Mouse (Mus musculus) cerebellum, adult 18-20 months (tissue): ENCODE results near the gene Draxin.
"Not testable (repeated sequence)": the region's sequence is repeated elsewhere in the genome, so short reads cannot be mapped to it uniquely, and the experiment has no call there.

Experiments
- DNase-seq, 2 experiments: peaks; one replicate each; pipeline ENCODE4 v3.0.0; 2021

Draxin gene

DNA sequence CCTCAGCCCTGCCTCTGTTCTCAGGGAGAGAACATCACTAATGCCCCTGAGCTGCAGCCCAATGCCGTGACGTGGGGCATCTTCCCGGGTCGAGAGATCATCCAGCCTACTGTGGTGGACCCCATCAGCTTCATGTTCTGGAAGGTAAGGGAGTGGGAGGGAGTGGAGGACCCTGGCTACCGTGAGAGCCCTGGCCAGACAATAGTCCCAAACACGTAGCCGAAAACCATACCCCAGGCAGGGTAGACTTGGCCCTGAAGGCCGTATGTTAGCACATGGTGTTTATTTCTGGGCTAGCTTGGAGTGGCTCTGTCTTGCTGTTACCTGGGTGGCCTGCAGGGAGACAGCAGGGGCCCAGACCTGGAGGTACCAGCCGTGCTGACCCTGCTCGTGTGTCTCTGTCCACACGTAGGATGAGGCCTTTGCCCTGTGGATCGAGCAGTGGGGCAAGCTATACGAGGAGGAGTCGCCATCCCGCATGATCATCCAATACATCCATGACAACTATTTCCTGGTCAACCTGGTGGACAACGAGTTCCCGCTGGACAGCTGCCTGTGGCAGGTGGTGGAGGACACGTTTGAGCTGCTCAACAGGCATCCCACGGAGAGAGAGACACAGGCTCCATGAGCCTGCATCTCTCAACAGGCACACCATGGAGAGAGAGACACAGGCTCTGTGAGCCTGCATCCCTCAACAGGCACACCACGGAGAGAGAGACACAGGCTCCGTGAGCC is 75.4 kb downstream of the Draxin start:
- peak; percentile 66 to 72 for DNase-seq

DNA sequence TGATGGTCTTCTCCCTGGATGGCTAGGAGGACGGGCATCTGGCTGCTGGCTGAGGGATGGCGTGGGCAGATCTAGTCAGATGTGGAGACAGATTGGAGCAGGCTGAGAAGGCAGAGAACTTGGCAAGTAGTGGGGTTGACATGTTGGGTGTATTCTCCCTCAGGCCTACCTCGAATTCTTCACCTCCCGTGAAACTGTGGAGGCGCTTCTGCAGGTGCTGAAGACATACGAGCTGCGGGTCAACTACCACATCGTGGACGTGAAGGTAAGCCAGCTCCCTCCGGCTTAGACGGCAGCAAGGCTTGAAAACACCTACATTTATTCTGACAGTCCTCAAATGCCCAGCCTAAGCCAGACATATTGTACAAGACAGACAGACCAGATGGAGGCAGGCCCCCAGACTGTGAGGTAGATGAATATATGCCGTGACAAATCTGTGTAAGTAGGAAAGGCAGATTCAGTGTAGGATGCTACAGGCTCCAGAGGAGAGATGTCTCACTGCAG is 77.0 kb downstream of the Draxin start:
- DNase-seq: no peak

DNA sequence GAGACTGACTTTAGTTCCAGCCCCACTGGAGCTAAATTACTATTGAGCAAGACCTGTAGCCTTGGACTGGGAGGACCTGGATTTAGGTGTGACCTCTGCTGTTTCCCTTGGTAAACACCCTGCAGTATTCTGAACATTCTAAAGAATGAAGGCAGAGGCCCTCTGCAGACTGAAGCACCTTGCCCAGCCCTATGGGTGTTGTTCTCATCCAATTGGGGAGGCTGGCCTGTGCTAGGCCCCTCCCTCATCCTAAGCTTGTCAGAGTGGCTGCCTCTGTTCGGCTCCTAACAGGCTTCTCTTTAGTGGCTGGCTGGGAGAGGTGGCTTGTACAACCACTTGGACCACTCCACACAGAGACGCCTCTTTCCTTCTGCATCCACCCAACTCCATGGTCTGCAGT is 77.5 kb downstream of the Draxin start:
- DNase-seq: no peak

DNA sequence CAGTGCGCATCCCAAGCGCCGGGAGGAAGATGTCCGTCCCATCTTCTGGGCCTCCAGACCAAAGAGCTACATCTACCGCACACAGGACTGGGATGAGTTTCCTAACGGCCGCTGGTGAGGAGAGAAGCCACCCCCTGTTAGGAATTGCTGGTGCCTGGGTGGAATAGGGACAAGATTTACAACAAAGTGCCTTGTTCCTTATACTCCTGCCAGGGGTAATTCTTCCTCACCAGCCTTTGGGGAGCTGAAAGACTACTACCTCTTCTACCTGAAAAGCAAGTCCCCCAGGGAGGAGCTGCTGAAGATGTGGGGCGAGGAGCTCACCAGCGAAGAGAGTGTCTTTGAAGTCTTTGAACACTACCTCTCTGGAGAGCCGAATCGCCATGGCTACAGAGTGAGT is 78.6 kb downstream of the Draxin start:
- no peak for DNase-seq

DNA sequence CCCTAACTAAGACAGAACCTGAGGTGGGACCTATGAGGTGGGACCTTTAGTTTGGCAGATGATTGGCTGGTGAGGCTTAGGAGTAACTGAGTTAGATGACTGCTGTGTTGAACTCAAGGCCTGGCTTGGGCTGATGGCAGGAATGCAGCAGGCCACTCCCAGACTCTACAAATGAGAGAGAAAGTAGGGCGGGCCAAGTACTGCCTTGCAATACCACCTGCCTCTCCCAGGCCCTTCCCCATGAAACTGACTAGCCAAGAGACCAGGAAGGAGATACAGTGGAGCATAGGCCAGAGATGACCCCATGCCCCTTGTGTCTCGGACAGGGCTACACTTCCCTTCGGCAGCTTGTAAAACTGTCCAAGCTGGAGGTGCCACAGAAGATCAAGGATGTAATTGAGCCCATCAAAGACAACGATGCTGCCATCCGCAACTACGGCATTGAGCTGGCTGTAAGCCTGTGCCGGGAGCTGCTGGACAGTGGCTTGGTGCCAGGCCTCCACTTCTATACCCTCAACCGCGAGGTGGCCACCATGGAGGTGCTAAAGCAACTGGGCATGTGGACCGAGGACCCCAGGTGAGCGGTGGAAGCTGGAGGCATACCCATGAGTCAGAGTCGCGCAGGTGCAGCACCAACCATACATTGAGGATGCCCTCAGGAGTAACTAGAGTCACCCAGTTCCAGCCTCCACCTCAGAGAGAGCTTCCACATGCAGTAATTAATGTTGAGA is 79.3 kb downstream of the Draxin start:
- DNase-seq: no peak

DNA sequence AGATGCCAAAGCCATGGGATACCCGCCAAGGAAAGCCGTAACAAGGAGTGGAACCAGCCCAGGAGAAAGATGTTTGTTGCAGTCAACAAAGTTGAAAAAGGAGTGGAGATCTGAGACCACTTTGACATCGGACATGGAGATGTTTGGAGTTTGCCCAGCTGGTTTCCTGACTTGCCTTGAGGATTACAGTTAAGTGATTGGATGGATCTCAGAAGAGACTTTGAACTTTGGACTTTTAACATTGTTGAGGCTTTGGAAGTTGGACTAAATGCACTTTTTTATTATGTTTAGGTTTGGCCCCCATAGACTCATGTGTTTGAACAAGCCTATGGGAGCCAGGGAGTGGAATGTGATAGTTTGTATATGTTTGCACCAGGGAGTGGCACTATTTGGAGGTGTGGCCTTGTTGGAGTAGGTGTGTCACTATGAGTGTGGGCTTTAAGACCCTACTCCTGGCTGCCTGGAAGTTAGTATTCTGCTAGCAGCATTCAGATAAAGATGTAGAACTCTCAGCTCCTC is 80.0 kb downstream of the Draxin start:
- DNase-seq: not testable (repeated sequence)
